Mouse (Mus musculus) cerebellum, adult 9-10 months (tissue): Measurements from ENCODE around the gene Nrxn1.

Source experiments
- DNase-seq: peaks from one replicate; pipeline ENCODE4 v3.0.0; 2022

The Nrxn1 gene

GRCm38 (mm10) chr17:90638970-90639524, 453.8 kb downstream of the Nrxn1 start:
- DNase-seq: no peak

- no peak for DNase-seq
These were observed 454.6 kb downstream of the Nrxn1 start for GRCm38 (mm10) chr17:90638183-90638727.

GRCm38 (mm10) chr17:90631371-90631770, 461.5 kb downstream of the Nrxn1 start:
- DNase-seq: no peak

GRCm38 (mm10) chr17:90629851-90630250, 463.0 kb downstream of the Nrxn1 start:
- DNase-seq: peak; percentile 92

- peak; percentile 90 for DNase-seq
These were observed 464.4 kb downstream of the Nrxn1 start for GRCm38 (mm10) chr17:90628469-90628868.

- DNase-seq: peak; percentile 66
These were observed 464.9 kb downstream of the Nrxn1 start for GRCm38 (mm10) chr17:90628004-90628403.

GRCm38 (mm10) chr17:90627395-90627794, 465.5 kb downstream of the Nrxn1 start:
- peak; percentile 93 for DNase-seq

- no peak for DNase-seq
These were observed 468.1 kb downstream of the Nrxn1 start for GRCm38 (mm10) chr17:90624591-90625266.

DNA sequence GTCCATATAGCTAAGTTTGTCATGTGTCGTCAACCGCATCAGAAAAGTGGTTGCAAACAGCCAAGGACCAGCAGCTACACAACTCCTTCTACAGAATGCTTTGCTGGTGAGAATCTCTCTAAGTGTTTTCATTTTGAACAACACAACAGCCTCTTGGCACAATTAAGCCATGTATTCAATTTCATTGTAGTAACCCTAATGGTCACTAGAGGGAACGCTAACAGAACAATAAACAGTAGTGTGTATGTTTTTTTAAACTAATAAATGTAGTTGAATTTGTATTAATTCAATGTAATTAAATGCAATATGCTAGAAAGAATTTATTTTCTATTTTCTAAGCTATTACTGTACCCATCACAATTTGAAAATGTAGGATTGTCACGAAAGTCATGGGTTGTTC, 471.0 kb downstream of the Nrxn1 start:
- no peak for DNase-seq

- DNase-seq: no peak
These were observed 477.9 kb downstream of the Nrxn1 start for GRCm38 (mm10) chr17:90615019-90615418.

GRCm38 (mm10) chr17:90607427-90607806, 485.5 kb downstream of the Nrxn1 start:
- DNase-seq: no peak

GRCm38 (mm10) chr17:90606718-90607426, 486.0 kb downstream of the Nrxn1 start:
- DNase-seq: peak; percentile 97

DNA sequence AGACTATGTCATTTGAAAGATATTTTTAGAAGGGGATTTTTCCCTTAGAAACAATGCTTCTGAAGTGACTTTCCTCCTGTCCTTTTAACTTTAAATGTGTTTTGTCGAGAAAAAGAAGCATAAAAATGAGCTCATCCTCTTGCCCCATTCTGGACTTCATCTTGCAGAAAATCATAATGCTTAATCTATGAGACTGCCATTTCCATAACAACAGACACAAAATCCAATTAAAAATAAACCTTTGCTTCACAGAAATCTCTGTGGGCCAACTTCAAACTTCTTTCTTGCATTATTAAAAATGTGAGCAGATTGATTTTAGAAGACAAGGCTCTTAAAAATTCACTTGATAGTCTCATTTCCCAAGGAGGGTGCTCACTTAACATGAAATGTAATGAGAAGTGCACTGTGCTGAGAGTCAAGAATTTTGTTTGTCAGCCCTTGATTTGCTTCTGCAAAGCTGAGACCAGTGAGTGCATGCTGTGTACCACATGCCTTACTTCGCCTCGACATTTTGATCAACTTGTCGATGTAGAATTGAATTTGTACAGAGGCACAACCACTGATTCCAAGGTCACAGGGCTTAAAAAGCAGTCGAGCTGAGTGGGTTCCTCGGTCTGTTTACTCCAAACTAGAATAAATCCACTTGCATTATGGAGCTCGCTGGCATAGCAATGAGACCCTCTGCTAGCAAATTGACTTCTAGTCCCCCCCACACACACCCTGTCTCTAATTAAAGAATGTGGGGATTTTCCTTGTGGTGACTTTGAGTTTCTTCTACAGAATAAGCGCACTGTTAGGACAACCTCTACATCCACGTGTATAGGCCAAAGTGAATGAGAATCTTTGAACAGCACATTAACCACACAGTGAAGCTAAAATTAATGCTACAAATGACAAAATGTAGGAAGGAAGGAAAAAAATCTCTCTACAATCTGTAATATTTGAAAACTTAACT, 493.0 kb downstream of the Nrxn1 start:
- no peak for DNase-seq

GRCm38 (mm10) chr17:90594798-90595533, 497.9 kb downstream of the Nrxn1 start:
- DNase-seq: no peak

DNA sequence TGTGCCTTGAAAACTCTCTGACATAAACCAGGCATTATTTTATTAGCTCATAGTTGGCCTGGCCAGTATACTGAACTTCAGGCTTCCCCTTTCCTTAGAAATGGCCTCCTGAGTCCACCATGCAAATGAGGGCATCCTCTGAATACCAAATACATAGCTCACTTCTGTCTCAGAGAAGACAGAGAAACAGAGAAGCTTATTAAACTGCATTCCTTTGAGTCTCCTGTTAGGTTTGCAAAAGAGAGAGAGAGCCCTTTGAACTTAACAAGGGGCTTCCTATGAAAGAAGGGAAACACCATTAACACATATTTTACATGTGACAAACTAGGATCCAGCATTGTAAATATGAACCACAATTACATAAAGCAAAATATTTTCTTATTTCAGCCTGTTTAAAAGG, 506.0 kb downstream of the Nrxn1 start:
- no peak for DNase-seq

GRCm38 (mm10) chr17:90584666-90585195, 508.1 kb downstream of the Nrxn1 start:
- peak; percentile 92 for DNase-seq

GRCm38 (mm10) chr17:90583826-90584534, 508.9 kb downstream of the Nrxn1 start:
- peak; percentile 71 for DNase-seq

- DNase-seq: peak; percentile 46
These were observed 509.7 kb downstream of the Nrxn1 start for GRCm38 (mm10) chr17:90583196-90583595.

GRCm38 (mm10) chr17:90569877-90570276, 523.0 kb downstream of the Nrxn1 start:
- no peak for DNase-seq

- peak; percentile 90 for DNase-seq
These were observed 527.7 kb downstream of the Nrxn1 start for GRCm38 (mm10) chr17:90565186-90565585.

DNA sequence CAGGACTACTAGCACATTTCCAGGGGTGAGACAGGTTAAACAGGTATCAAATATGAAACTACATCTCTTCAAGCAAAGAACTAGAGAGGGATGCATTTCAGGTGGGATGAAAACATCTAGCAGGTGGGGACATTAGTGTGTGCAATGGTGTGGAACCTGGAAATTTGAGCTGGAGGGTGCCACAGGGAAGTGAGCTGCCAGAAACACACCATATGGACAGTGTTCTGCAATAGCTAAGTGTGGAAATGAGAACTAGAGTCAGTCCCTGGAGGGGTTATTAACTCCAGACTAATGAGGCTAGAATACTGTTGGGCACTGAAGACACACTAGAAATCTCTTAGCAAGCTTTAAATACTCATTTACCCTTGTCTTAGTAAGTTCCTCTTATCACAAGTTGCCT, 536.5 kb downstream of the Nrxn1 start:
- peak; percentile 91 for DNase-seq
